Mouse (Mus musculus) liver, embryonic 12.5 days (tissue): ENCODE measurements around the gene Dnajb1. TPM values are rescaled to one million over a fixed set of nuclear protein-coding genes. Genes with fewer than 3 reads are reported as not detected.

Experiments
- ATAC-seq: fragments of 200-750 bp; cut with Nextera tagmentation; 2 replicates; pipeline ENCODE4 v1.8.0; 2017; ENCODE audit warnings: moderate number of reproducible peaks, mild to moderate bottlenecking, moderate library complexity
- H3K27ac ChIP-seq: fragments of 300-500 bp; sonication (generic); 2 replicates; pipeline ENCODE4 v1.5.1; 2016; ENCODE audit warnings: mild to moderate bottlenecking
- H3K27me3 ChIP-seq: fragments of 300-500 bp; sonication (generic); replicated peaks from 2 replicates; pipeline ENCODE4 v1.6.1; 2016; ENCODE audit warnings: mild to moderate bottlenecking, moderate library complexity
- H3K36me3 ChIP-seq: fragments of 300-500 bp; sonication (generic); 2 replicates; pipeline ENCODE4 v1.6.1; 2016; ENCODE audit warnings: mild to moderate bottlenecking, moderate library complexity
- H3K4me1 ChIP-seq: fragments of 300-500 bp; sonication (generic); 2 replicates; pipeline ENCODE4 v1.6.1; 2016
- H3K4me2 ChIP-seq: fragments of 300-500 bp; sonication (generic); 2 replicates; pipeline ENCODE4 v1.6.1; 2016; ENCODE audit warnings: mild to moderate bottlenecking, moderate library complexity
- H3K4me3 ChIP-seq: fragments of 300-500 bp; sonication (generic); 2 replicates; pipeline ENCODE4 v1.5.1; 2016; ENCODE audit warnings: mild to moderate bottlenecking, moderate library complexity
- H3K9ac ChIP-seq: fragments of 300-500 bp; sonication (generic); 2 replicates; pipeline ENCODE4 v1.6.1; 2016; ENCODE audit warnings: mild to moderate bottlenecking, moderate library complexity
- H3K9me3 ChIP-seq: fragments of 300-500 bp; sonication (generic); replicated peaks from 2 replicates; pipeline ENCODE4 v1.6.1; 2016; ENCODE audit warnings: mild to moderate bottlenecking, moderate library complexity
- WGBS: fragments of 180-500 bp; shearing (Covaris S2); methylation state at CpG from one replicate; pipeline ENCODE4 v1.1.7; 2016; ENCODE audit not compliant: insufficient replicate concordance; 5-methylcytosine and 5-hydroxymethylcytosine counted together
- polyA plus RNA-seq: library from polyadenylated mRNA; unstranded; fragments of >200 nt; fragmentation: Nextera tagmentation; extraction: Ambion mirVana; gene quantifications from 2 replicates; pipeline ENCODE4 v1.2.1, GENCODE M21; 2016

The Dnajb1 gene
- polyA plus RNA-seq, 1 experiment from 2014 or later, result 69.8 TPM

DNA sequence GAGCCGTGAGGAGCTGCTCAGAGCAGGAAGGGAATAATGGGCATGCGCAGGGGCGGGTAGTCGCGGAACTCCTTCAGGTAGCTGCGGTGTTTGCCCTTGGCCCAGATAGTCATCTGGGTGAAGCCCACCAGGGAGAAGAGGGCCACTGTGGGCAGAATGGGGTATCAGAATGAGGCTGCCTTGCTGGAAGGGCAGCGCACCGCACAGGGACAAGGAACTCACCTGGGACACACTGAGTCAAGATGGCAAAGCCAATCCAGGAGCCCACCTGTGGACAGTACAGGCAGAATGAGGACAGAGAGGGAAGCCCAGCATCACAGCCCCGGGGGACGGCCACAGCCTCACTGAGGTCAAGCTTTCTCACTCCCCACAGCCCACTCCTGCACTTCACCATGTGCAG is 36.2 kb upstream of the Dnajb1 start:
- WGBS, result 96% methylated on average over 10 of the region's 10 CpGs
- Histone ChIP-seq H3K27ac (0 out of 2 replicates have a peak overlapping the region, but pooled peaks have one; percentile 9), H3K4me3 (no peak overlapping the region), H3K27me3 (no peaks in the 10 kb centered on the region), H3K9me3 (no peaks in the 10 kb centered on the region), H3K9ac (no peak overlapping the region), H3K36me3 (peaks cover 65% of the 10 kb centered on the region), H3K4me1 (peaks cover 68% of the 10 kb centered on the region), H3K4me2 (no peak overlapping the region)
- ATAC-seq, result no peak

DNA sequence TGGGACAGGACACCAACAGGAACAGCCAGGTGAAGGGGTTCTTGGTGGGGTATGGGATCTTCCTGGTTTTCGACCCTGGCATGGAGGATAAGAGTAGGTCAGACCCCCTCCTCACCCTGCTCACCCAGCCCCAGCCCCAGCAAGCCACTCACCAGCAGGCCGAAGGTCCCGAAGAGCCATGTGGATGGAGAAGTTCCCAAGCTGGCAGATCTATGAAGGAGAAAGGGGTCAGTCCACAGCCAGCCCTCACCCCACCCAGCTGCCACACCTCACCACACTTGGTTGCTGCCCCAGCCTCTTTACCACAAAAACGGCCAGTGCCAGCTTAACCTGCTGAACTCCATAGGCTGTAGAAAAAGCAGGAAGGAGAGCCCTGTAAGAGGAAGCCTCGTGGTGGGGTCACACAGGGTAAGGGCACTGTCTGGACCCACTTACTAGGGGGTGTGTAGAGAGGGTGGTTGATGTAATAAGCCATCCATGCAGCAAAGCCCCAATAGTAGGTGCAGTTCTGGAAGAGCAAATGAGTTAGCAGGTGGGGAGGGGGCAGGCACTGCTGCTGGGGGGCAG is 35.7 kb upstream of the Dnajb1 start:
- Histone ChIP-seq H3K4me3 (no peak overlapping the region), H3K9ac (no peak overlapping the region), H3K36me3 (peaks cover 65% of the 10 kb centered on the region), H3K27me3 (no peaks in the 10 kb centered on the region), H3K4me1 (peaks cover 71% of the 10 kb centered on the region), H3K9me3 (no peaks in the 10 kb centered on the region), H3K27ac (0 out of 2 replicates have a peak overlapping the region, but pooled peaks have one; percentile 9), H3K4me2 (no peak overlapping the region)
- WGBS, result 70% methylated on average over 5 of the region's 5 CpGs
- no peak for ATAC-seq

DNA sequence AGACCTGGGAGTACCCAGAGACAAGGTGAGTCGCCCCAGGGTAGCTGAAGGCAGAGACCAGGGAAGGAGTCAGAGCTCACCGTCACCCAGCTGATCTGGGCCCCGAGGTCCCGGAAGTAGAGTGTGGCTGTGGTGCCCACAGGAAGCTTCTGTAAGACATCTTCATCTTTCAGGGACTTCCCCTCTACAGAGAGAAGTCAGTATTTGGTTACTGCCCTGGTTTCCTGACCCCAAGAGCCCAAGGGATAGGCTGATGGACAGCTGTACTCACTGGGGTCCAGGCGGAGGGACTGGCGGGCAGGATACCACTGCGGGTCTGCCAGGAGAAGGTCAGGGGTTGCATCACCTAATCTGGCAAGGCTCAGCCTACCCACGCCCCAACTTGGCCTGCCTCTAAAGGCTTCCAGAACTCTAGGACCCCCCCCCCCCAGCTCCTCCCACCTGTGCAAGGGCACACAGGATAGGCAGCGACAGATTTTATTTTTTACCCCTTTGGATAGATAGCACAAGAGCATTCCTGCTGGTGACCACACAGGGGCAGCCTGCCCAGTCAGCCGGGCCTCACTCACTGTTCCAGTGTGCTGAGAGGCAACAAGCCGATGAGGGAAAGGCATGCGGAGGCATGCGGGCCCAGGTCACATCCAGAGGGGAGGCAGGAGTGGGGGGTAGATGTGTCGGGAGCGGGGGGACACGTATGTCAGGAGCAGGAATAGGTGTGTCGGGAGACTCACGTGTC is 34.7 kb upstream of the Dnajb1 start:
- no peak overlapping the region for H3K4me3 ChIP-seq
- H3K27ac ChIP-seq, result 0 out of 2 replicates have a peak overlapping the region, but pooled peaks have one; percentile 41
- peak overlapping the region; percentile 12; the same call in 1 of the 2 replicates for H3K4me2 ChIP-seq
- no peaks in the 10 kb centered on the region for H3K9me3 ChIP-seq
- peaks cover 65% of the 10 kb centered on the region for H3K36me3 ChIP-seq
- H3K4me1 ChIP-seq, result peaks cover 68% of the 10 kb centered on the region
- no peak overlapping the region for H3K9ac ChIP-seq
- WGBS, result 56% methylated on average over 18 of the region's 18 CpGs
- ATAC-seq, result peak; percentile 6; the same call in 1 of the 2 replicates
- H3K27me3 ChIP-seq, result no peaks in the 10 kb centered on the region

DNA sequence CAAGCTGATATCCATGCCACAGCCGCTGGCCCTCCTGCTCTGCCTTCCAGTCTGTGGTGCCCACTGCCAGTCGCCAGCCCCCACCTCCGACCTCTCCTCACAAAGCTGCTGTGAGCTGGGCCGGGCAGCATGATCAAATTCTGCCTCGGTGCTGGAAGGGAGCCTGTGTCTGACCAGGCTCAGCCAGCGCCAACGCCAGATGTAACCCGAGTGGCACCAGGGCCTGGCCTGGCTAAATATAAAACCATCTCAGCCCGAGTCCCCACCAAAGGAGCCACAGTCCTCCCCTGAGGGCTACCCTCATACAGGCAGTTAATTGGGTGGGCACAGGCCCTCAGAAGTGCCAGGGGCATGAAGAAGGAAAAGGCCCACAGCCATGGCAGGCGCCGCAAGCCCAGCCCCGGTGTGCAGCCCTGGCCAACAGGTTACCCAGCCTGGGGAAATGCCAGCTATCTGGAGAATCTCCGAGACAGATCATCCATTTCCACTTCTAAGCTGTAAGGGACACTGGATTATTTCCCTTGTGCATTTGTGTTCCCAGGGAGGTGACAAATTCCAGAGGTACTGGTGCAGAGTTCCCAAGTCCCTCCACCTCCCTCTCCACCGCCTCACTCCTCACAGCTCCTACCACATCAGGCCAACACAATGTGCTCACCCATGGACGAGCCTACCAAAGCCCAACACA is 33.2 kb upstream of the Dnajb1 start:
- no peak overlapping the region for H3K9ac ChIP-seq
- no peak overlapping the region for H3K4me3 ChIP-seq
- peaks cover 66% of the 10 kb centered on the region for H3K36me3 ChIP-seq
- H3K27me3 ChIP-seq, result no peaks in the 10 kb centered on the region
- H3K4me2 ChIP-seq, result no peak overlapping the region
- WGBS, result 87% methylated on average over 15 of the region's 15 CpGs
- no peak overlapping the region for H3K27ac ChIP-seq
- peaks cover 71% of the 10 kb centered on the region for H3K4me1 ChIP-seq
- no peak for ATAC-seq
- H3K9me3 ChIP-seq, result no peaks in the 10 kb centered on the region

DNA sequence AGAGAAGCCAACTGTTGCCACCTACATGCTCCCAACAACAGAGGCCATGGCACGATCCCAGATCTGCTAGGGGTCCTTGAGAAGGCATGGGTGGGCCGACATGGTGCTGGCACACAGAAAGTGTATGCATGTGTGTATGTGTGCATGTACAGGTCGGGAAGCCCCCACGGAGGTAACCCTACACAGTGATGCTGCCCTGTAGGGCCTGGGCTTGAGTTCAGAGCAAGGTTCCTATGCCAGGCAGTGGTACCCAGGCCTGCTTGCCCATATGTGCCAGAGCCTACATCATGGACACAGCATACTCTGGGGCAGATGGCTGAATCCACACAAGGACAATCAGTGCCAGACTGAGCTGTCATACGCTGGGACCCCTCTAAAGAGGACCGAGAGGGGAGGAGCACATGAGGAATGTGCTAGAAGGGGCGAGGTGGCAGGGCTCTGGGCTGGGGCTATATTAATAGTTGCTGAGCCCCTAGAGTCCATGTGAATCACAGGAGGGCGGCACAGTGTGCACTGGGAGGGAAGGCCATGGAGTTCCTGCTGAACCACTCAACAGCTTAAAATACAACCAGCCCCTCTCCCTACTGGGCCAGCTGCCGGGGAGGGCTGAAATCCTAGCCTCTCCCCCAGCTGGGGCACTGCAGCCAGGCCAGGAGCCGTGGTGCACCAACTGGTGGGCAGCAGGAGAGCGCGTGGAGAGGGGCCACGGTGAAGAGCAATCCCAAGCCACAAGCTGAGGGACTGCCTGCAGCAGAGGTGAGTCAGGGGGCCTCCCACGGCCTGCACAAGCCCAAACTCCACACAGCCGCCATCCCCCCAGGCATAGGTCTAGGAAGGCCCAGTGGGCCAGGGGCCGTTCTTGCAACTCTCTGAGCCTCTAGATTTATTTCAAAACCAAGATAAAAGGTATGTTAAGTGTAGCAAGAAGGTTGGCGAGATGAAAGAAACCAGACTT is 32.2 kb upstream of the Dnajb1 start:
- no peak overlapping the region for H3K27ac ChIP-seq
- no peak overlapping the region for H3K4me3 ChIP-seq
- H3K9ac ChIP-seq, result no peak overlapping the region
- H3K9me3 ChIP-seq, result no peaks in the 10 kb centered on the region
- peaks cover 67% of the 10 kb centered on the region for H3K4me1 ChIP-seq
- no peaks in the 10 kb centered on the region for H3K27me3 ChIP-seq
- 81% methylated on average over 17 of the region's 17 CpGs for WGBS
- H3K4me2 ChIP-seq, result no peak overlapping the region
- ATAC-seq, result no peak
- H3K36me3 ChIP-seq, result peaks cover 65% of the 10 kb centered on the region

DNA sequence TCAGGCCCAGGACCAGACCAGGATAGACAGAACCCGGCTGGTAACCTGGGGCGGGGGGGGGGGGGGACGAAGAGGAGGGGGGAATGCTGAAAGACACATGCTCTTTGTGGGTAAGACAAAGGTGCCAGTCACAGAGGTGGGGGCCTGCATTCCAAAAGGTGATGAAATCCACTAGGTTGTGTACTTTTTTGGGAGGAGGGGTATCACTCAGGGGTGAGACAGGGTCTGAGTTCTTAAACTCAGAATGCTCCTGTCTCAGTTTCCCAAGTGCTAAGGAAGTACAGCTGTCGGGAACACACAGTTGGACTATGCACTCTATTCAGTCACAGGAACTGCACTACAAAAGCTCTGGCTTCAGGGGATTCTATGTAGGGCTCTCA is 31.5 kb upstream of the Dnajb1 start:
- Histone ChIP-seq H3K27me3 (no peaks in the 10 kb centered on the region), H3K4me1 (peaks cover 69% of the 10 kb centered on the region), H3K27ac (peak overlapping the region; percentile 25; the same call in 1 of the 2 replicates)

DNA sequence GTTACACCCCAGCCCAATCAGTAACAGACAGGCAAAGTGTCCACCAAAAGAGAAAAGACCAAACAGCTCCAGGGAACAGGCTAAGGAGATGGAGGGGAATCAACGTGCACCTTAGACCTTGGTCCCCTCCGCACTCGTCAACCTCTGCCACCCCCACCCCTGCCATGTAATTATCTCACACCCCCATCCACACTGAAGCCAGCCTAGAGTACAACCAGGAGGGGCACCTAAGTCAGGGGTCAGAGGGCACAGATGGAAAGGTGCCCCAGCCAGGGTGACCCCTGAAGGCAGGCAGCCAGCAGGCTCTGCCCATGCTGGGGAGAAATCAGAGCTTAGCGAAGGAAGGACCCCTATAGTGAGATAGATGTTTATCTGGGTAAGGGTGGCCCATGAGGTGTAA is 31.1 kb upstream of the Dnajb1 start:
- no peak for ATAC-seq
- H3K27ac ChIP-seq, result peak overlapping the region; percentile 25; the same call in 1 of the 2 replicates
- H3K9ac ChIP-seq, result no peak overlapping the region
- 77% methylated on average over 4 of the region's 4 CpGs for WGBS
- H3K4me2 ChIP-seq, result no peak overlapping the region
- H3K27me3 ChIP-seq, result no peaks in the 10 kb centered on the region
- H3K4me3 ChIP-seq, result no peak overlapping the region
- H3K4me1 ChIP-seq, result peaks cover 73% of the 10 kb centered on the region
- peaks cover 57% of the 10 kb centered on the region for H3K36me3 ChIP-seq
- H3K9me3 ChIP-seq, result no peaks in the 10 kb centered on the region

More for the DNA sequence above, 31.5 kb upstream of the Dnajb1 start:
- no peak overlapping the region for H3K9ac ChIP-seq
- WGBS, result 70% methylated on average over 3 of the region's 4 CpGs
- no peaks in the 10 kb centered on the region for H3K9me3 ChIP-seq
- no peak overlapping the region for H3K4me3 ChIP-seq
- H3K4me2 ChIP-seq, result no peak overlapping the region
- H3K36me3 ChIP-seq, result peaks cover 61% of the 10 kb centered on the region
- ATAC-seq, result no peak

DNA sequence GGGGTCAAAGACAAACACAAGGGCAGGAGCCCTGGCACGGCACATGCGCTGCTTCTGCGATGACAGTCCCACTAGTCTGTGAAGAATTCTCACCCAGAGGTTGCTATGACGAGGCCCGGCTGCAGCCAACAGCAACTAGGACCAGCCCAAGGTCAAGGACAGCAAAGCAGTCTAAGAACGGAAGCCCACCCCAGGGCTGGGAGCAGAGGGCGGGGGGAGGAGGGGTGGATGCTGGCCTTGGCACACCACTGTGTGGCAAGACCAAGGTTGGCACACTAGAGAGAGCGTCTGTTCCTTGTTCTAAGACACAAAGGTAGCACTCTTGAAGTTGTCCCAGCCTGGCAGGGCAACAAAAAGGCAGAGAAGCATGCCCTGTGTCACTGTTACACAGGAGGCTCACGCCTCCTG is 30.6 kb upstream of the Dnajb1 start:
- Histone ChIP-seq H3K9me3 (no peaks in the 10 kb centered on the region), H3K27me3 (no peaks in the 10 kb centered on the region), H3K4me2 (no peak overlapping the region), H3K4me1 (peaks cover 76% of the 10 kb centered on the region), H3K27ac (0 out of 2 replicates have a peak overlapping the region, but pooled peaks have one; percentile 20), H3K36me3 (peaks cover 52% of the 10 kb centered on the region), H3K9ac (no peak overlapping the region), H3K4me3 (no peak overlapping the region)
- 72% methylated on average over 9 of the region's 9 CpGs for WGBS
- ATAC-seq, result no peak

DNA sequence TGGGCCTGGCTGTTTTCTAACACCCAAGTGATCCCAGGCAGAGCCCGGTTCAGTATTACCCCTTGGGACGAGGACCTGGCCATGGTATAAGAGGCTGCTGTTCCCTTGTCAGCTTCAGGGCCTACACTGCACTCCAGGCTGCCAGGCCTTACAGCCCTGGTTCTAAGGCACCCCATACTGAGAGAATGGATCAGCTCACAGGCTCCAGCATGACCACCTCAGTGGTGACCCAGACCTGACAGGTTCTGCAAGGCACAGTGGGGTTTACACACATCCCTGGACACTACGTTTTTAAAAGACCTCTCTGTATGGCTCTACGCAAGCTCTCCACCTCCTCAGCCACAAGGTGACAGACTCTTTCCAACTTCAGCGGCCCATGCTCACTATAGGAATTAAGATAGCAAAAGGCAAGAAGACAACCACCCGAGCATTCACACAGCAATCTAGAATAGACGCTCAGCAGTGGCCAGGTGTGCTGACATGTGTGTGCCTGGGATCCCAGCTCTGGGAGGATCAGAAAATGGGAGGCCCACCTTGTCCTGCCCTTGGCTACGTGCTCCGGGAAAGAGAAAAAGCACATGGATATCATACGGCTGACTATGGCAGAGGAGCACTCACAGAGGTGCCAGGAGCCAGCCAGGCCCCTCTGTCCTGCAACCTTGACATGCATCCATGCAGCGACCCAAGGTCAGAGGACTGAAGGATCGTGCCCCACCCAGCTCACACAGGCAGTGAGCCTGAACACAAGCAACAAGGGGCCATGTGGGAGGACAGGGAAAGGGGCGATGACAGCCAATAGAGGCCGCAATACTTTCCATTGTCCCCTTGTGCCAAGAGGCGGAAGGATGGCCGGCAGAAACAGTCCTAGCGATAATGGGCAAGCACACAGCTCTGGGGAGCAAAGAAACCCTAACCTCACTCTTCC is 29.6 kb upstream of the Dnajb1 start:
- WGBS, result 78% methylated on average over 17 of the region's 17 CpGs
- H3K27ac ChIP-seq, result no peak overlapping the region; the same call in 1 of the 2 replicates
- H3K4me1 ChIP-seq, result peaks cover 71% of the 10 kb centered on the region
- no peaks in the 10 kb centered on the region for H3K27me3 ChIP-seq
- no peak overlapping the region for H3K9ac ChIP-seq
- H3K9me3 ChIP-seq, result no peaks in the 10 kb centered on the region
- no peak overlapping the region for H3K4me2 ChIP-seq
- no peak for ATAC-seq
- H3K4me3 ChIP-seq, result no peak overlapping the region
- peaks cover 44% of the 10 kb centered on the region for H3K36me3 ChIP-seq

DNA sequence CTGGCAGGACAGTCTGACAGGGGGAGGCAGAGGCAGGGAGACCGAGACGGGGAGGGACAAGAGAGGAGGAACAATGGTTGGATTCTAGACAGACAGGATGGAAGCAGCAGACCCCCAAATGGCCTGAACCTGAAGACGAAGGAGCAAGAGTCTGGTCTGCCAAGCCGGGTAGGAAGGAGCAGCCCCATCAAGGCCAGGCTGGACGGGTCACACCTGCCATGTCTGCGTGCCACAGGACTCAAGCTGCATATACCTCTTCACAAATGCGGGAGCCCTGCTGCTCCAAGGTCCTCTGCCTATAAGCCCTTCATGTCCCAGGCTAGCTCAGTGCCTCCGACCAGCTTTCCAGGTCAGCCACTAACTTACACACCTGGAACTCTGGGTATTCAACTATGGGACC is 28.3 kb upstream of the Dnajb1 start:
- Histone ChIP-seq H3K9me3 (no peaks in the 10 kb centered on the region), H3K36me3 (peaks cover 44% of the 10 kb centered on the region), H3K27ac (no peak overlapping the region; the same call in 1 of the 2 replicates), H3K4me1 (peaks cover 59% of the 10 kb centered on the region), H3K4me3 (no peak overlapping the region), H3K4me2 (no peak overlapping the region), H3K9ac (no peak overlapping the region), H3K27me3 (no peaks in the 10 kb centered on the region)
- ATAC-seq, result no peak
- WGBS, result 81% methylated on average over 8 of the region's 8 CpGs
